Mouse (Mus musculus) kidney, postnatal 0 days (tissue): Measurements from ENCODE around the gene Isyna1. TPM values are rescaled to one million over a fixed set of nuclear protein-coding genes. Genes with fewer than 3 reads are reported as not detected.

Experiments used
- ATAC-seq: fragments of 200-750 bp; cut with Nextera tagmentation; replicated peaks from 2 replicates; pipeline ENCODE4 v1.8.0; 2017; ENCODE audit warnings: low read depth, moderate number of reproducible peaks, moderate TSS enrichment, moderate library complexity; ENCODE audit not compliant: low FRiP score
- DNase-seq: peaks from one replicate; pipeline ENCODE4 v3.0.0-alpha.2; 2016; ENCODE audit warnings: low spot score
- H3K27ac ChIP-seq: fragments of 300-500 bp; sonication (generic); 2 replicates; pipeline ENCODE4 v1.5.1; 2014; ENCODE audit warnings: mild to moderate bottlenecking
- H3K27me3 ChIP-seq: fragments of 300-500 bp; sonication (generic); 2 replicates; pipeline ENCODE4 v1.6.1; 2014; ENCODE audit warnings: low read length, mixed read lengths; ENCODE audit not compliant: insufficient read depth
- H3K36me3 ChIP-seq: fragments of 300-500 bp; sonication (generic); 2 replicates; pipeline ENCODE4 v1.6.1; 2014; ENCODE audit warnings: low read length, mixed read lengths; ENCODE audit not compliant: insufficient read depth
- H3K4me1 ChIP-seq: fragments of 300-500 bp; sonication (generic); replicated peaks from 2 replicates; pipeline ENCODE4 v1.6.1; 2014; ENCODE audit warnings: antibody characterized with exemption, low read length, mixed read lengths; ENCODE audit not compliant: insufficient read depth
- H3K4me2 ChIP-seq: fragments of 300-500 bp; sonication (generic); 2 replicates; pipeline ENCODE4 v1.6.1; 2014; ENCODE audit warnings: mild to moderate bottlenecking, low read length, moderate library complexity, mixed read lengths
- H3K4me3 ChIP-seq: fragments of 300-500 bp; sonication (generic); replicated peaks from 2 replicates; pipeline ENCODE4 v1.5.1; 2014; ENCODE audit warnings: low read depth, low read length
- H3K9ac ChIP-seq: fragments of 300-500 bp; sonication (generic); 2 replicates; pipeline ENCODE4 v1.6.1; 2014; ENCODE audit warnings: low read depth, low read length
- H3K9me3 ChIP-seq: fragments of 300-500 bp; sonication (generic); replicated peaks from 2 replicates; pipeline ENCODE4 v1.6.1; 2016; ENCODE audit warnings: low read length, inconsistent platforms, mixed read lengths
- CTCF ChIP-seq: IDR thresholded peaks from 2 replicates; pipeline ENCODE4 v1.5.1; 2016; ENCODE audit warnings: antibody characterized with exemption, low read depth, mild to moderate bottlenecking, moderate library complexity
- WGBS: fragments of 180-500 bp; shearing (Covaris S2); extraction: QIAGEN DNeasy Blood & Tissue Kit; methylation state at CpG from one replicate; pipeline ENCODE4 v1.1.7; 2014; 5-methylcytosine and 5-hydroxymethylcytosine counted together
- polyA plus RNA-seq: library from polyadenylated mRNA; unstranded; fragments of >200 nt; fragmentation: Nextera tagmentation; extraction: Ambion mirVana; gene quantifications from 2 replicates; pipeline ENCODE4 v1.2.1, GENCODE M21; 2015

The Isyna1 gene
- polyA plus RNA-seq, 1 experiment from 2014 or later = 166 TPM

DNA sequence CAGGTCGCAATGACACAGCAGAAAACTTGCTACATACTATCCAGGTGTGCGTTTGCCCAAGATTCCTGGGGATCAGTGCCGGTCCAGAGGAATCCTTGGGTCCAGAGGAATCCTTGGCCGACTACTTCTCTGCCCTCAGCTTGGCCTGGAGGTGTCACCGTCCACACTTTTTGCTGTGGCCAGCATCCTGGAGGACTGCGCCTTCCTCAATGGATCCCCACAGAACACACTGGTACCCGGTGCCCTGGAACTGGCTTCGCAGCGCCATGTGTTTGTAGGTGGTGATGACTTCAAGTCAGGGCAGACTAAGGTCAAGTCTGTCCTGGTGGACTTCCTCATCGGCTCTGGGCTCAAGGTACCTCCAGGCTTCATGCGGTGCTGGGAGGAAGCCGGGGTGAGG lies 1.6 kb downstream of the Isyna1 start:
- Histone ChIP-seq H3K9ac (no peak overlapping the region), H3K4me3 (no peak overlapping the region), H3K27me3 (no peaks in the 10 kb centered on the region), H3K4me1 (peaks cover 38% of the 10 kb centered on the region), H3K4me2 (peak overlapping the region; percentile 92; the same call in 1 of the 2 replicates), H3K36me3 (peaks cover 7% of the 10 kb centered on the region), H3K9me3 (no peaks in the 10 kb centered on the region), H3K27ac (no peak overlapping the region)
- DNase-seq = no peak
- TF ChIP-seq CTCF = no peak
- WGBS = 90% methylated on average over 12 of the region's 12 CpGs
- ATAC-seq = no peak

DNA sequence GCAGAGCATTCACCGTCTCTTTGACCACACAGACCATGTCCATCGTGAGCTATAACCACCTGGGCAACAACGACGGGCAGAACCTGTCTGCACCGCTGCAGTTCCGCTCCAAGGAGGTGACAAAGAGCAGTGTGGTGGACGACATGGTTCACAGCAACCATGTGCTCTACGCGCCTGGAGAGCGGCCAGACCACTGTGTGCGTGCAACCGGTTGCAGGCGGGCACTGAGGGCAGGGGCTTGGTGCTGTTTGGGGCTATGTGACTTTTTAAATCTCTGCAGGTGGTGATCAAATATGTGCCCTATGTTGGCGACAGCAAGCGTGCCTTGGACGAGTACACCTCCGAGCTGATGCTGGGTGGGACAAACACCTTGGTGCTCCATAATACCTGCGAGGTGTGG lies 2.0 kb downstream of the Isyna1 start:
- no peak for TF ChIP-seq CTCF
- DNase-seq (no peak), ATAC-seq (no peak)
- peaks cover 40% of the 10 kb centered on the region for H3K4me1 ChIP-seq
- H3K27ac ChIP-seq = no peak overlapping the region
- H3K4me3 ChIP-seq = no peak overlapping the region
- no peak overlapping the region for H3K9ac ChIP-seq
- WGBS = 82% methylated on average over 18 of the region's 18 CpGs
- peaks cover 6% of the 10 kb centered on the region for H3K36me3 ChIP-seq
- H3K9me3 ChIP-seq = no peaks in the 10 kb centered on the region
- no peaks in the 10 kb centered on the region for H3K27me3 ChIP-seq
- no peak overlapping the region for H3K4me2 ChIP-seq

DNA sequence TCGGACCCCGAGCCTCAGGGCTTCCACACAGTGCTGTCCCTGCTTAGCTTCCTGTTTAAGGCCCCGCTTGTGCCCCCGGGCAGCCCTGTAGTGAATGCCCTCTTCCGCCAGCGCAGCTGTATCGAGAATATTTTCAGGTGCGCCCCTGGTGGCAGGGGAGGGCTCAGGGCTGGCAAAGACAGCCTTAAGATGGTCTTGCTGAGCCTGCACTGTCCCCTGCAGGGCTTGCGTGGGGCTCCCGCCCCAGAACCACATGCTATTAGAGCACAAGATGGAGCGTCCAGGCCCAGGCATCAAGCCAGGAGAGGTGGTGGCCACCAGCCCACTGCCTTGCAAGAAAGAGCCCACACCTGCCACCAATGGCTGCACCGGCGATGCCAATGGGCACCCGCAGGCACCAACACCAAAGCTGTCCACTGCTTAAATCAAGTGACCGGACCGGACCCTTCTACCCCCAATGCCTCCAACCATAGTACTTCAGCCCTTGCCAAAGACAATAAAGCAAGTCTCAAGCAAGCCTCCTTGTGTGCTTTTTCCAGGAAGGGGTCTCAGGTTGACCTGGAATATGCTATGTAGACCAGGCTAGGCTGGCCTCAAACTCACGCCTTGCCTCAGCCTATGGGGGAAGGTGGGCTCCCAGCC lies 2.7 kb downstream of the Isyna1 start:
- 79% methylated on average over 17 of the region's 17 CpGs for WGBS
- Histone ChIP-seq H3K27me3 (no peaks in the 10 kb centered on the region), H3K4me2 (no peak overlapping the region), H3K4me3 (no peak overlapping the region), H3K27ac (no peak overlapping the region), H3K4me1 (peaks cover 40% of the 10 kb centered on the region), H3K9me3 (no peaks in the 10 kb centered on the region), H3K36me3 (no peaks in the 10 kb centered on the region), H3K9ac (no peak overlapping the region)
- DNase-seq (peak; percentile 44), ATAC-seq (no peak)
- TF ChIP-seq CTCF = peak; percentile 48; the same call in 1 of the 2 replicates

DNA sequence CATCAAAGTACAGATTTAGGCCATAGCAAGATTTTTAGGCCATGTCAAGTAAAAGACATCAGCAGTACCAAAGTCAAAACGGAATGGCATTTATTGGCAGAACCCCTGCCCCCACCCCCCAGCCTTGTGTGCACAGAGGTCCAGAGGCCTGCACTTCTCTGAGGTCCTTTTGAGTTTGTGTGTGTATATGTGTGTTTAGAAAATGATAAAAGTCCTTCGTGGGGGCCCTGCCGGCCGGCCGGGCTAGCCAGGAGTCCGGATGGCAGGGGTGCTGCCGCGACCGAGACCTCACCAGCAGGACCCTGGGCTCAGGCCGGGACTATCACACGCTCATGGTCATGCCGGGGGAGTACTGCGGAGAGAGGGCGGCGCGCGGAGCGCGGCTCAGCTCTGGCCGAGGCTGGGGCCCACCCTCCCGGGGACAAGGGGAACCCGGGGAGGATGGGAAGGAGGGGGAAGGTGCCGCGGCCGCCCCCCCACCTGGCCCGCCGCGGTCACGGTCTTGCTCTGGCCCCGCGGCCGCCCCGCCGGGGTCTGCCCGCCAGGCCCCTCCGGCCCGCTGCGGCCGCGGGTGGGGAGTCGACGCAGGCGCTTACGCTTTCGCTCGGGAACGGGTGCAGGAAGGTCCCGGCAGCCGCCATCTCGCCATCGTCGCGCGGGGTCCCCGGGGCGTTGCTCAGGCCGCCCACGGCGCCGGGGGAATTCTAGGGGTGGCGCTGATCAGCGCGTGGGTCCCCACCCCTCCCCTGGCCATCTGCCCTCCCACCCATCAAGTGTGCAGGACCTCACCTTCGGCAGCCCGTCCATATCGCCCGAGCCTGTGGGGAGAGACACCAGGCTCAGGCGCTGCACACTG lies 3.5 kb downstream of the Isyna1 start:
- WGBS = 24% methylated on average over 65 of the region's 68 CpGs
- DNase-seq (no peak), ATAC-seq (no peak)
- H3K27me3 ChIP-seq = no peaks in the 10 kb centered on the region
- no peak for TF ChIP-seq CTCF
- peaks cover 40% of the 10 kb centered on the region for H3K4me1 ChIP-seq
- peak overlapping the region; percentile 60 for H3K9ac ChIP-seq
- peak overlapping the region; percentile 74 for H3K4me2 ChIP-seq
- peak overlapping the region; percentile 31 for H3K4me3 ChIP-seq
- peak overlapping the region; percentile 36; the same call in 1 of the 2 replicates for H3K27ac ChIP-seq
- H3K9me3 ChIP-seq = no peaks in the 10 kb centered on the region
- 0 out of 2 replicates have a peak, but pooled peaks cover 2% of the 10 kb centered on the region for H3K36me3 ChIP-seq

DNA sequence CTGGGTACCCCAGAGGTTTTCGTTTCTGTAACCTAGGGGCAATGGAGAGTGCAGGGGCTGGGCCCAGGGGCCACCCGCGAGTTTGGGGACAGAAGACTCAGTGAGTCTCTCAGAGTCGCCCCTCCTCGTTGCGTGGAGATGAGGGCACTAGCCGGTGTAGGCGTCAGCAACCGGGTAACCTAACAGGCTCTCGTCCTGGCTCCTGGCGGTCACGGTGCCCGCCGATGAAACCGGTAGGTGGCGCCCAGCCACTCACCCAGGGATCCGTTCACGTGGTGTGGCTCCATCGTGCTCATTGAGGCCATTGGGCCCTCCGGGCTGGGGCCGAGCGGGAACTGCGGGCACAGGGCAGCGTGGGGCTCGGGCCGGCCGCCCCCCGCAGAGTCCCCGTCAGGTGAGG lies 4.1 kb downstream of the Isyna1 start:
- peak; percentile 82 for DNase-seq
- peak overlapping the region; percentile 36; the same call in 1 of the 2 replicates for H3K27ac ChIP-seq
- WGBS = 14% methylated on average over 29 of the region's 29 CpGs
- H3K9me3 ChIP-seq = no peaks in the 10 kb centered on the region
- peak overlapping the region; percentile 31 for H3K4me3 ChIP-seq
- peak; percentile 12 for ATAC-seq
- H3K4me2 ChIP-seq = peak overlapping the region; percentile 74
- peak overlapping the region; percentile 60 for H3K9ac ChIP-seq
- peaks cover 34% of the 10 kb centered on the region for H3K4me1 ChIP-seq
- 0 out of 2 replicates have a peak, but pooled peaks cover 3% of the 10 kb centered on the region for H3K36me3 ChIP-seq
- H3K27me3 ChIP-seq = no peaks in the 10 kb centered on the region
- peak; percentile 82 for TF ChIP-seq CTCF

DNA sequence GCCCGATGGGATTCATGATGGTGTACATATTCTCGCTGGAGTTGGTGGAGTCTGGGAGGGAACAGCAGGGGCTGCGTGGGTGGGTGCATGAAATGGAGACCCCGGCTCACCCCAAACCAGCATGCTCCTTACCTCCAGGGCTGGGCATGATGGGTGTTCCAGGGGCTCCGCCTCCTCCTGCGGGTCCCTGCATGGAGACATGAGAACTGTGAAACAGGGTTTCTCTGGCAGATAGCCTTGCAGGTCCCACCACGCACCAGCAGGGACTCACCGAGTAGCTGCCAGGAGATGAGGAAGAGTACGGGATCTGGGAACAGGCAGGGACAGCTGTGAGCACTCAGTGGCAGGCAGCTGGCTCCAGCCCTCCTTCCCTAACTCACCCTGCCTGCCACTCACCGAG lies 4.5 kb downstream of the Isyna1 start:
- Histone ChIP-seq H3K27ac (no peak overlapping the region), H3K4me2 (peak overlapping the region; percentile 74), H3K36me3 (0 out of 2 replicates have a peak, but pooled peaks cover 3% of the 10 kb centered on the region), H3K9ac (peak overlapping the region; percentile 60; the same call in 1 of the 2 replicates), H3K4me3 (no peak overlapping the region), H3K27me3 (no peaks in the 10 kb centered on the region), H3K4me1 (peaks cover 30% of the 10 kb centered on the region), H3K9me3 (no peaks in the 10 kb centered on the region)
- TF ChIP-seq CTCF = no peak
- 25% methylated on average over 10 of the region's 10 CpGs for WGBS
- ATAC-seq (no peak), DNase-seq (peak; percentile 53)
